Mouse (Mus musculus) lung, embryonic 15.5 days (tissue): Measurements from ENCODE around the gene Dnah9. TPM values are rescaled to one million over a fixed set of nuclear protein-coding genes. Genes with fewer than 3 reads are reported as not detected.

Source experiments
- ATAC-seq: fragments of 200-750 bp; cut with Nextera tagmentation; 2 replicates; pipeline ENCODE4 v1.8.0; 2017; ENCODE audit warnings: moderate number of reproducible peaks, borderline replicate concordance; ENCODE audit not compliant: low FRiP score, low TSS enrichment; ENCODE audit errors: extremely low read depth
- H3K27ac ChIP-seq: fragments of 300-500 bp; sonication (generic); 2 replicates; pipeline ENCODE4 v1.5.1; 2015; ENCODE audit warnings: moderate library complexity, mild to moderate bottlenecking, inconsistent platforms
- H3K27me3 ChIP-seq: fragments of 300-500 bp; sonication (generic); 2 replicates; pipeline ENCODE4 v1.6.1; 2015; ENCODE audit warnings: inconsistent platforms
- H3K36me3 ChIP-seq: fragments of 300-500 bp; sonication (generic); 2 replicates; pipeline ENCODE4 v1.6.1; 2015; ENCODE audit warnings: inconsistent platforms
- H3K4me1 ChIP-seq: fragments of 300-500 bp; sonication (generic); 2 replicates; pipeline ENCODE4 v1.6.1; 2015; ENCODE audit warnings: inconsistent platforms
- H3K4me2 ChIP-seq: fragments of 300-500 bp; sonication (generic); 2 replicates; pipeline ENCODE4 v1.6.1; 2015; ENCODE audit warnings: inconsistent platforms, mild to moderate bottlenecking, moderate library complexity
- H3K4me3 ChIP-seq: fragments of 300-500 bp; sonication (generic); 2 replicates; pipeline ENCODE4 v1.5.1; 2015; ENCODE audit warnings: mild to moderate bottlenecking, inconsistent platforms
- H3K9ac ChIP-seq: fragments of 300-500 bp; sonication (generic); 2 replicates; pipeline ENCODE4 v1.6.1; 2015; ENCODE audit warnings: inconsistent platforms
- H3K9me3 ChIP-seq: fragments of 300-500 bp; sonication (generic); 2 replicates; pipeline ENCODE4 v1.6.1; 2016; ENCODE audit warnings: inconsistent platforms
- WGBS: fragments of 180-500 bp; shearing (Covaris S2); methylation state at CpG from one replicate; pipeline ENCODE4 v1.1.7; 2015; 5-methylcytosine and 5-hydroxymethylcytosine counted together
- polyA plus RNA-seq: library from polyadenylated mRNA; unstranded; fragments of >200 nt; fragmentation: Nextera tagmentation; extraction: Ambion mirVana; gene quantifications from 2 replicates; pipeline ENCODE4 v1.2.1, GENCODE M21; 2015

Gene Dnah9
- polyA plus RNA-seq = 0.34 and 0.42 TPM in 2 replicates

DNA sequence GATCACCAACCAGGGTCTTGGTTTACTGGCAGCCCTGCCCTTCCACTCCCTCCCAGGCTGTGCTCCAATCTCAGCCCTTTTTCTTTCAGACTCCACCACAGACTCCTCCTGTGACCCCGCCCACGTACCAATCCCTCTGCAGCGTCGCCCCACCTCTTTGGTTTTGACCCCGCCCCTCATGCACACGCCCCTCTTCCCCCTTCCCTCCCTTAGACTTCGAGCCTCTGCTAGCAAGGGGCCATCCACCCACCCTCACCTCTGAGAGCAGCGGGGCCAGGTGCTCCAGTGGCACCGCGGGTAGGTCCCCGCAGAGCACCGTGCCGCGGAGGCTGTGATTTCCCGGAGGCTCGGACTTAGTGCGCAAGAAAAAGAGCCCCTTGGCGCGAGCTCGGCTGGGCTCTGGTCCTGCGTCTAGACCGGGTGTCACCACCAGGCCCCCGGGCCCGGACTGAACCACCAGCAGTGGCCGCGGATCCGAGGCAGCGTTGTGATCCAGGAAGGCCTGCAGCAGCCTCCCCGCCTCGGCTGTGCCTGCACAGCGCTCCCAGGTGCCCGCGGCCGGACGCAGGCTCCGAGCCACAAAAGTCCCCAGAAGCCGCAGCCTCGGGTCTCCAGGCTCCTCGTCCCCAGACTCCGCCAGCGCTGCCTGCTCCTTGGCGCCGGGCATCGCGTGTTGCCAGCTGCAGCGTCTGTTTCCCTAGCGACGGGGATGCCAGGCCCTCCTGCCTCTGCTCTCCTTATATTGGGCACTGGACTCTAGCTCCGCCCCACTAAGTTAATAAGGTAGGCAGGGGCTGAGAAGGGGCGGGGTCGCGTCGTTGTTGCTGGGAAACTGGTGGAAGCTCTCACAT lies at the start of gene Dnah9:
TSS of gene Dnah9 (minus strand) at position 751 of the 851 bp plus-strand sequence.
- no peaks in the 10 kb centered on the region for H3K36me3 ChIP-seq
- H3K9ac ChIP-seq = peak within 1 kb of the TSS; percentile 37
- H3K27me3 ChIP-seq = peaks cover 22% of the 10 kb centered on the region
- no peak within 1 kb of the TSS for H3K27ac ChIP-seq
- under 1% methylated on average over 53 of the region's 53 CpGs for WGBS
- ATAC-seq = peak; percentile 93
- peak within 1 kb of the TSS; percentile 99 for H3K4me2 ChIP-seq
- H3K9me3 ChIP-seq = no peaks in the 10 kb centered on the region
- peak within 1 kb of the TSS; percentile 45 for H3K4me3 ChIP-seq
- peaks cover 13% of the 10 kb centered on the region; the same call in 1 of the 2 replicates for H3K4me1 ChIP-seq

DNA sequence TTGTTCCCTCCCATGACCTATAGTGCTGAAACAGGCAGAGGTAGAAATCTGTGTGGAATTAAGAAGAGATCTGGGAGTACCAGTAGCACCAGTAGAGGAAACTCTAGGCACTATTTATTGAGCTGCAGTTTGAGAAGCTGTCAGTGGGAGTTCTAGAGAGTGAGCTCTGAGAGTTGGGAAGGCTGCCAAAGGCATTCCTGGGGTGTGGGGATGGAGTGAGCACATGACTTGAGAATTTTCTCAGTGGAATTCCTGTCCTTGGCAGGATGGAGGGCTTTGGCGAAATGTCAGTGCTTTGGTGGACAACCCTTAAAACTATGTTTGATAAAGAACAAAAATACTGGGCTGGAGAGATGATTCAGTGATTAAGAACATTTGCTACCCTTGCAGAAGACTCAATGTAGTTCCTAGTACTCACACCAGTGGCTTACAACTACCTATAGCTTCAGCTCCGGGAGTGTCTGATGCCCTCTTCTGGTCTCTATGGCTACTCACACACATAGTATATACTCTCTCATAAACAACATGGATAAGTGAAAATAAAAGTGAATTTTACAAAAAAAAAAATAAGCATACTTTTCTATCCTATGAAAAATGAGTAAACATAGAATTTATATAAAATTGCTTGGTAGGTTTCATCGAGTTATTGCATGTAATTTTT lies 20.4 kb upstream of the Dnah9 start:
- Histone ChIP-seq H3K27me3 (no peaks in the 10 kb centered on the region), H3K36me3 (no peaks in the 10 kb centered on the region), H3K4me1 (peaks cover 4% of the 10 kb centered on the region), H3K4me3 (no peak overlapping the region), H3K4me2 (no peak overlapping the region), H3K9ac (no peak overlapping the region), H3K27ac (no peak overlapping the region), H3K9me3 (no peaks in the 10 kb centered on the region)
- 60% methylated on average over 3 of the region's 3 CpGs for WGBS
- peak; percentile 89 for ATAC-seq

DNA sequence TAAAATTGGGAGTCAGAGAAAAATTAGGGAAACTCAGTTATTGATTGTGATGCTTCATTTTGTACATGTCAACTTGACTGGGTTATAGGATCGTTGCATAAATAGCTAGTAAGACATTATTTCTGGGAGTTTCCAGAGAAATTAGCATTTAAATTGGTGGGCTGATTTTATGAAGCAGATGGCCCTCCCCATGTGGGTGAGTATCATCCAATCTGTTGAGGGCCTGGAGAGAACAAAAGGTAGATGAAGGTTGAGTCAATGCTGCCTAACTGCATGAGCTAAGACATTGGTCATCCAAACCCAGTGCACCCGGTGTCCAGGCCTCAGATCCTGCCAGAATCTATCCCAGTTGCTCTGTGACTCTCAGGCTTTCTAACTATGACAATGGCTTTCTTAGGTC lies 19.8 kb upstream of the Dnah9 start:
- Histone ChIP-seq H3K9me3 (no peaks in the 10 kb centered on the region), H3K4me3 (no peak overlapping the region), H3K9ac (no peak overlapping the region), H3K4me1 (peaks cover 4% of the 10 kb centered on the region), H3K36me3 (no peaks in the 10 kb centered on the region), H3K27ac (0 out of 2 replicates have a peak overlapping the region, but pooled peaks have one; percentile 20), H3K27me3 (no peaks in the 10 kb centered on the region), H3K4me2 (no peak overlapping the region)
- no peak for ATAC-seq
- WGBS = 80% methylated on average over 2 of the region's 2 CpGs

DNA sequence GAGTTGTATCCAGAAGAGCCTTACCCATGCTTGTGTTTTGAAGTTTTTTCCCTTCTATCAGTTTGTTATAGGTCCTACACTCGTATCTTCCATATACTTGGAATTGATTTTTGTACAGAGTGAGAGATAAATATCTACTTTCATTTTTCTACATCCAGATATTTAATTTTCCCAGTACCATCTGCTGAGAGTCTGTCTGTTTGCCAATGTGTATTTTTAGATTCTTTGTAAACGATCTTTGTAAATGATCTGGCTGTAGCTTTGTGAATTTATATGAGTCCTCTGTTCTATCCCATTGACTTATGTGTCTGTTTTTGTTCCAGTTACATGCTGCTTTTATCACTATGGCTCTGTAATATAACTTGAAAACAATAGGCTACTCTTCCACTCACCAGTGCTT lies 9.4 kb upstream of the Dnah9 start:
- 45% methylated on average over 2 of the region's 2 CpGs for WGBS
- H3K9ac ChIP-seq = no peak overlapping the region
- ATAC-seq = no peak

DNA sequence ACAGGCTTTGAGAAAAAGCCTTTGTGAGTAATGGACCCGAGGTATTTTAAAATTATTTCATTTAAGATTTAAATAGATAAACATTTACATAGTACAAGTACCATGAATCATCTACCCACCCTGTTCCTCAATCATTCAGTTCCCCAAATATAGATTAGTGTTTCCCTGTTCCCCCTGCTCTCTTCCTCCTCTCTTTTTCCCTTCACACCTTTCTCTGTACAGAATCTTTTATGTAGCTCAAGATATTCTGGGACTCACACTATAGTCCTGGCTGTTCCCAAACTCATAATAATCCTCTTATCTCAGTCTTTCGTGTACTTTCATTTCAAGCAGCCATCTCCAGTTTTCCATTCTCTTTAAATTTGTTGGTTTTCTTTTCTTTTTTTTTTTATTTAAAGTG lies 4.3 kb downstream of the Dnah9 start:
- H3K4me3 ChIP-seq = no peak overlapping the region
- no peak overlapping the region for H3K9ac ChIP-seq
- H3K27me3 ChIP-seq = peaks cover 12% of the 10 kb centered on the region
- WGBS = 65% methylated on average over 2 of the region's 2 CpGs
- no peaks in the 10 kb centered on the region for H3K9me3 ChIP-seq
- no peak overlapping the region for H3K4me2 ChIP-seq
- H3K4me1 ChIP-seq = peaks cover 13% of the 10 kb centered on the region; the same call in 1 of the 2 replicates
- H3K27ac ChIP-seq = no peak overlapping the region
- no peaks in the 10 kb centered on the region for H3K36me3 ChIP-seq
- ATAC-seq = no peak

More for the DNA sequence above, 9.4 kb upstream of the Dnah9 start:
- Histone ChIP-seq H3K27me3 (no peaks in the 10 kb centered on the region), H3K4me2 (no peak overlapping the region), H3K4me3 (no peak overlapping the region), H3K27ac (no peak overlapping the region), H3K36me3 (no peaks in the 10 kb centered on the region), H3K4me1 (no peaks in the 10 kb centered on the region), H3K9me3 (no peaks in the 10 kb centered on the region)

DNA sequence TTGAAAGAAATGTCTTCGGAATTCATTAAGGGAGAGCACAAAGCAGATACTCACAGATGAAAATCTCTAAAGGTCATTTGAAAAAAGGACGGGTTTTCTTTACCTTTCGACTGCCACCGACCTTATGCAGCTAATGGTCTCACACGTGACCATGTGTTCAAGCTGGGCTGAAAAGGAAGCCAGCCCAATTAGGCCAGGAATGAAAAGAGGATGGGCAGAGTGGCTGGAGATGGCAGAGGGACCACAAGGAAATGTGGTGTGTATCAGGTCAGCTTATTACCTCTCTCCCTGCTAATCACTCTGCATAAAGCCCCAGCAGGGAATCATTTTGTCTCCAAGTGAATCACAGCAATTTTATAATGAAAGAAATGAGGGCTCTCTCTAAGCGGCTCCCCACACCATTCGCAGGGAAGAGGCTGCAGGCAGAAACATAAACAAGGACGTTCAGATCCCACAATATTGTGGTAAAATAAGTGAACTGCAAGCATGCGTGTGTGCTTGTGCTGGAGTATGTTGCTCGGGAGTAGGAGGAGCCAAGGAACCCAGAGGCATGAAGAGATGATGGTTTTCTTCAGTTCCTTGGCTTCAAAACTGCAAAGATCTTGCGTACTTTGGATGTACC lies 27.6 kb downstream of the Dnah9 start:
- Histone ChIP-seq H3K36me3 (no peaks in the 10 kb centered on the region), H3K27me3 (no peaks in the 10 kb centered on the region)

DNA sequence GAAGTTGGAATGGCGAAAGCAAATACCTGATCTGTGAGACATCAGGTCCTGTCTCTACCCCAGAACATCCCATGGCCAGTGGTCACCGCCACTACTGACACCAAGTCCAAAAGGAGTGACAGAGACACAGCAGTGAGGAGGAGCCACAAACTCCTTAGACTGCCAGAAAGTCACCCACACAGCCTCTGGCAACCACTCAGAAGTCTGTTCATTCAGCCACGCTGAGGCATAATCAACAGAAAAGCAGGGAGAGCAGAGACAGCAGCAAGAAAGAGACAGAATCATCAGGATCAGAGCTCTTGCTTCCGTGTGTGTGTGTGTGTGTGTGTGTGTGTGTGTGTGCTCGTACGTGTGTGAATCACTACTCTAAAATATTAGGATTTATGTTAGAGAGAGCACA lies 33.5 kb downstream of the Dnah9 start:
- no peak overlapping the region for H3K4me2 ChIP-seq
- no peak overlapping the region for H3K27ac ChIP-seq
- no peak for ATAC-seq
- WGBS = 78% methylated on average over 6 of the region's 6 CpGs
- no peak overlapping the region for H3K4me3 ChIP-seq
- no peaks in the 10 kb centered on the region for H3K27me3 ChIP-seq
- H3K36me3 ChIP-seq = no peaks in the 10 kb centered on the region
- H3K9ac ChIP-seq = no peak overlapping the region
- no peaks in the 10 kb centered on the region for H3K4me1 ChIP-seq
- H3K9me3 ChIP-seq = no peaks in the 10 kb centered on the region

More for the DNA sequence above, 27.6 kb downstream of the Dnah9 start:
- Histone ChIP-seq H3K4me2 (no peak overlapping the region), H3K4me1 (no peaks in the 10 kb centered on the region), H3K27ac (no peak overlapping the region), H3K9ac (no peak overlapping the region), H3K9me3 (no peaks in the 10 kb centered on the region), H3K4me3 (no peak overlapping the region)
- no peak for ATAC-seq
- WGBS = 68% methylated on average over 11 of the region's 11 CpGs

DNA sequence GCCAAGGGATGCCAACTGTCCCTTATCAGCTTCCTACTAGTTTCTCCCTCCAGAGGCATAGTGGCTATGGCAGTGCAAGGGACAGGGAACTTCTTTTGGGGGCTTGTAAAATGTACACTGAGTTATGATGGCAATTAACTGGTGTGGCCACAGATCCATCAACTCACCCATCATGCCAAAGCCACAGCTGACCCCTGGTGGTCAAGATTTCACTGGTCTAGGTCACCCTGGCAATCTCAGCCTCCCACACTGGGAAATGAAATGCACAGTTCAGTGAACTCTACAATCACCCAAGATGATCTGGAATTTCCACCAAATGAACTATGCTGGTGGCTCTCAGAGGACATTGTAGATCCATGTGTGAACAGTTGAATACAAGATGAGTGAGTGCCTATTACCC lies 42.2 kb downstream of the Dnah9 start:
- no peak overlapping the region for H3K4me3 ChIP-seq
- no peak for ATAC-seq

DNA sequence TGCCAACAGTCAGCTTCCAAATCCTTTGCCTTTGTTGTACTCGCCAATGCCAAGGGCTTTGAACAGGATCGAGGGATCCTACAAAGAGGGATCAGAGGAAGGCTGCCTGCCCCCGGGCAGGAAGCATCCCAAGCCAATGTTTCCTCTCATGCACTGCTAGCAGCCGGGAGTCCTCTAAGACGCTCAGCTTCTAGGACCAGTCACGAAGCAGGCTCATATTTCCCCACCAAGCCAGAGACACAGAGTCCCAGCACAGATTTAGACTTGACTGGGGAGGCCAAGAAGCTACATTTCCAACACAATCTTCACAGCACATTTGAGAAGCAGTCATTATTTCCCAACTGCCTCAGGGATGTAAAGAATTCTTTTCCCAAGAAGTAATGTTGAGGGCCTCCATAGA lies 43.9 kb downstream of the Dnah9 start:
- Histone ChIP-seq H3K4me2 (no peak overlapping the region), H3K27ac (no peak overlapping the region), H3K4me1 (0 out of 2 replicates have a peak, but pooled peaks cover 2% of the 10 kb centered on the region), H3K9me3 (no peaks in the 10 kb centered on the region), H3K36me3 (no peaks in the 10 kb centered on the region), H3K9ac (no peak overlapping the region), H3K4me3 (no peak overlapping the region), H3K27me3 (0 out of 2 replicates have a peak, but pooled peaks cover 3% of the 10 kb centered on the region)
- ATAC-seq = no peak
- 41% methylated on average over 6 of the region's 6 CpGs for WGBS

More for the DNA sequence above, 42.2 kb downstream of the Dnah9 start:
- H3K4me1 ChIP-seq = 0 out of 2 replicates have a peak, but pooled peaks cover 2% of the 10 kb centered on the region
- no peak overlapping the region for H3K4me2 ChIP-seq
- H3K9me3 ChIP-seq = no peaks in the 10 kb centered on the region
- H3K27ac ChIP-seq = no peak overlapping the region
- no peaks in the 10 kb centered on the region for H3K36me3 ChIP-seq
- H3K27me3 ChIP-seq = 0 out of 2 replicates have a peak, but pooled peaks cover 3% of the 10 kb centered on the region
- no peak overlapping the region for H3K9ac ChIP-seq

DNA sequence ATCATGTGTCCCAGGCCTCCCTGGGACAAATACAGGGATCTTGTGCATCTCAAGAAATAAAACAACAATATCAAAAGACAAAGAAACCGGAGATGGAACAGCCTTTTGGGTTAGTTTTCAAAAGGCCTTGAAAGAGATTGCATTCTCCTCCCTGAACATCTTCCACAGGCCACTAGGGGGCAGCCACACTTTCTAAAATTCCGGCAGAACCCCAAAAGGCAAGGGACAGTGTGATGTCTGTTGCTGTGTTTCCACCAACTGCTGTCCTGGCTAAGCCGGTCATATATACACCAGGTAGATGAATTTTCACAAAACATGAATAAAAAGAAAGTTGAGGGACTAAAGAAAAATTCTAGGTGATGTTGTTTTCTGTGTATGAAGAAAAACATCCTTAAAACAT lies 46.3 kb downstream of the Dnah9 start:
- Histone ChIP-seq H3K4me2 (no peak overlapping the region), H3K9me3 (no peaks in the 10 kb centered on the region), H3K4me1 (no peaks in the 10 kb centered on the region), H3K27me3 (peaks cover 3% of the 10 kb centered on the region; the same call in 1 of the 2 replicates), H3K9ac (no peak overlapping the region), H3K36me3 (no peaks in the 10 kb centered on the region), H3K27ac (no peak overlapping the region), H3K4me3 (no peak overlapping the region)
- 9% methylated on average over 3 of the region's 3 CpGs for WGBS
- no peak for ATAC-seq

DNA sequence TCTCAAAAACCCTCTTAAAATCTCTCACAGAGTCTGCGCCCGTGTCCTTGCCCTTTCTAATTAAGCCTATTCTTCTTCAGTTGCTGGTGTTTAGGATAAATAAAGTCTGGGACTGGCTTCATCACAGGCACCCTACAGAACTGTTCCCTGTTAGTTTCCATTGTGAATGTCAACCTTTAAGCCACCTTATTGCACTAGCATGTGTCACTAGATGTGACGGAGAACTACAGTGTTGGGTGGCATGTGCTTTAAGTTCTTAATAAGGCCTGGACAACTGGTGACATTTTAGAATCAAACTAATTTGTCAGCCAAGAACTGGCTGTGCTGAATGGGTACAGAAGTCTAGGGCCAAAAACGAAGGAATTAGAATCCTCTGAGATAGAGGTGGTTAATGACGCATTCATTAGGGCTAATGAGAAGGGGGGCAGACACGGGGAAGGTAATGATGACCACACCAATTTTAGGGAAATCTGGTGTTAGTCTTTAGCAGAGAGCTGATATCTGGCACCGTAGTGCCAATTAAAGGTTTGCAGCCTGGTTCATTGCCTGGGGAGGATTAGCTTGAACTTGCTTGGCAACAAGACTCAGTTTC lies 84.6 kb downstream of the Dnah9 start:
- Histone ChIP-seq H3K4me1 (no peaks in the 10 kb centered on the region), H3K36me3 (no peaks in the 10 kb centered on the region), H3K27ac (no peak overlapping the region), H3K4me3 (no peak overlapping the region), H3K9me3 (no peaks in the 10 kb centered on the region), H3K9ac (no peak overlapping the region), H3K4me2 (no peak overlapping the region), H3K27me3 (no peaks in the 10 kb centered on the region)
- WGBS = 78% methylated on average over 7 of the region's 7 CpGs
- ATAC-seq = no peak
